Mouse (Mus musculus) large intestine, adult 2 months (tissue): Measurements from ENCODE around the gene Ilkap. TPM values are rescaled to one million over a fixed set of nuclear protein-coding genes. Genes with fewer than 3 reads are reported as not detected.

Experiments
- DNase-seq: peaks from one replicate; pipeline ENCODE4 v3.0.0-alpha.2; 2012; ENCODE audit warnings: low read depth, low spot score
- WGBS: fragments of 180-500 bp; shearing (Covaris S2); methylation state at CpG from one replicate; pipeline ENCODE4 v1.1.7; 2018; 5-methylcytosine and 5-hydroxymethylcytosine counted together
- polyA plus RNA-seq: library from polyadenylated mRNA; depleted of rRNA; stranded (reverse); fragments of >200 nt; gene quantifications from 2 replicates; pipeline ENCODE4 v1.2.3, GENCODE M21; 2012

Gene Ilkap
- polyA plus RNA-seq, 1 experiment, result 38.8 TPM

DNA sequence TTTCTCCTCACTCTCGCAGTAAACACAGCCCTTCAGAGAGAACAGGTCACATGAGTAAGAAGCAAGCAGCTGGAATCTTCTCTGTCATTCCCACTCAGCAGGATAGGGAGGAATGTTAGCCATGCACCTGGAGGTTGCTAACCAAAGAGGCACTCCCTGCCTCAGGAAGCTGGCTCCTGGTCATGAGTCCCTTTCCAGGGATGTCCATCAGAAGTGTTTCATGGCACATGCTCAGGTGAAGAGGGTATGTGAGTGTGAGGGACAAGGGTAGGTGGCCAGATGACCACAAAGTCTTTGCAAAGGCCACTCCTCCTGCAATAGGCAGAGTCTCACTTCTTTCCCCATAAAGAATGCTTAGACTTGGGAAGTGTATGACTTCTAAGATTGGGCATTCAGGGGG is 19.4 kb upstream of the Ilkap start:
- WGBS, result 66% methylated on average over 1 of the region's 1 CpGs
- DNase-seq, result no peak

DNA sequence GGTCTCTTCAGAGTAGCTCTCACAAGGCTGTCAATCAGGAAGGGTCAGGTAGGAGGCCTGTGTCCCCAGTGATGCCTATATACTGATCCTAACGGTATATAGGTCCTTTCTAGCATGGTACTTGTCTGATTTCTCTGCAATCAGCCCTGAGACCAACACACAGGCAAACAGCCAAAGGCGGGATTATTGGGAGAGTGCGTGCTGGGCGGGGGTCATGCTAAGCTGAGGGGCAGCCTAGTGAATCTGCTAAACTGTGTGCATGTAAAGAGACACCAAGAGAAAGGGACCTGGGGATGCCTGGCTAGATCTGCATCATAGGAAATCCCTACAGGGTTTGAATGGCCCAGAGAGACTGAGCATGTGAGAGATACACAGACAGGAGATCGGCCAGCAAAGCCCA is 16.7 kb upstream of the Ilkap start:
- 89% methylated on average over 5 of the region's 5 CpGs for WGBS

DNA sequence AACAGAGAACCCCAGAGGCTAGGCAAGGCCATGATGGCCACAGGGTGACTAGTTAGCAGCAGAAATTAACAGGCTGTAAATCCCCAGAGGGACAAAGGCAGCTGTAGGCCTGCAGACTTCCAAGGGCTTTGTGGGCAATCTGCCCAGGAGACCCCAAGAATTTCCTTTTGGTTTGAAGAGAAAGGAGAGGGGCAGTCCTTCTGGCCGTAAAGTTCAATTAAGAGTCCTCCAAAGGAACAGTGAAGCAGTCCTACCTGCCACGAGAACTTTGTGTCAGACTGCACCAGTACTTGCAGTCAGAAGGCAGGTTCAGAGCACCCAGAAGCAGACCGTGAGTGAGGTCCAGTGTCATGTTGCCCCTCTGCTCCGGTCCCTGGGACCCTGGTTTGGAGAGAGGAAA is 16.3 kb upstream of the Ilkap start:
- 78% methylated on average over 4 of the region's 4 CpGs for WGBS
- no peak for DNase-seq

More for the DNA sequence above, 16.7 kb upstream of the Ilkap start:
- DNase-seq, result no peak

DNA sequence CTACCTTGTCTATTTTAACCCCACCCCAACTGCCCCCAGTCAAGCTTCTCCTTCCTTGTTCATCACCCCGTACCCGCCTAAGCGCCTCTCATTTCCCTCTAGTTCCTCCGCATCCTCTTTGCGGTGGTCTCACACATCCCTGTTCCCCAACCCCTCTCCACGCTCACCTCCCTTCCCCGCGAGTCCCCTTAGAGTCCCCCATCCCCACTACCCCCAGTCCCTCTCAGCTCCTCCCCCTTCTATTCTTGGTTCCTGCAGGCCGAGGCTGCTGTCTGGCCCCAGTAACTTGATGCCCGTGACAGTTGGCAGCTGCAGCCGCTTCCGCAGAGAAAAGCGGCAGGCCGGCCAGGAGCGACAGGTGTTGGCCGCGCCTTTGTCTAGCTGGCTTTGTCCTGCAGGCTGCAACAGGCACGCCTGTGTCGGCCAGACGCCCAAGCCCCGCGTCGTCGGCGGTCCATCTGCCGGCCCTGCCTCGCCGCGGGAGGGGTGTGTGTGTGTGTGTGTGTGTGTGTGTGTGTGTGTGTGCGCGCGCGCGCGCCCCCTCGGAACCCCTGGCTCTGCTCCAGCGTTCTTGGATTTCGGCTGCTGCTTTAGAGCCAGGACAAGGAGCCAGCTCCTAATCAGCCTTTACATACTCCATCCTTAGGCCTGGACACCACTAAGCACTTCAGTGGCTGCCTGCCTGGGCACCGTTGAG is 15.4 kb upstream of the Ilkap start, which contains the start of gene Hes6:
TSS of gene Hes6 (minus strand) at position 141 of the 697 bp plus-strand sequence.
- WGBS, result 1% methylated on average over 39 of the region's 39 CpGs
- DNase-seq, result no peak

GRCm38 (mm10) chr1:91413536-91413897 is 14.9 kb upstream of the Ilkap start:
- no peak for DNase-seq
- under 1% methylated on average over 14 of the region's 14 CpGs for WGBS

DNA sequence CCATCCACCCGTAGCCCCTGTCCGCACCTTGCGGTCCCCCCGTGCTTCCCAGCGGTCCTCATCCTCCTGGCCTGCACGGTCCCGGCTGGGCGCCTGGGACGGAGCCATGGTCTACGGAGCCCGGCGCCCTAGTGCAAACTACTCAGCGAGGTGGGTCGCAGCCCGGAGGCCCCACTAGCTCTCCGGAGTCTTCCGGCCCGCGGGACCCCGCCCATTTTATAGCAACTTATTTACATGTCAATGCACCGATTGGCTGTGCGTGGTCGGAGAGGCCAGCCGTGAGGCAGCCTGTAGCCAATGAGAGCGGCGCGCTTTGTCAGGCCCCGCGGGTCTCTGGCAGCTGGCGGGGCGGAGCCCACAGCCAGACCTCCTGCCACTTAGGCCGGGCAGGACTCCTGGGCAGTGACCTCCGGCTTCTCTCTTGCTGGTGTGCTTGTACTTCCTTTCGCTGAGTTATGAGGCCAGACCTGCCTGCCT is 14.5 kb upstream of the Ilkap start:
- under 1% methylated on average over 34 of the region's 34 CpGs for WGBS
- DNase-seq, result no peak

DNA sequence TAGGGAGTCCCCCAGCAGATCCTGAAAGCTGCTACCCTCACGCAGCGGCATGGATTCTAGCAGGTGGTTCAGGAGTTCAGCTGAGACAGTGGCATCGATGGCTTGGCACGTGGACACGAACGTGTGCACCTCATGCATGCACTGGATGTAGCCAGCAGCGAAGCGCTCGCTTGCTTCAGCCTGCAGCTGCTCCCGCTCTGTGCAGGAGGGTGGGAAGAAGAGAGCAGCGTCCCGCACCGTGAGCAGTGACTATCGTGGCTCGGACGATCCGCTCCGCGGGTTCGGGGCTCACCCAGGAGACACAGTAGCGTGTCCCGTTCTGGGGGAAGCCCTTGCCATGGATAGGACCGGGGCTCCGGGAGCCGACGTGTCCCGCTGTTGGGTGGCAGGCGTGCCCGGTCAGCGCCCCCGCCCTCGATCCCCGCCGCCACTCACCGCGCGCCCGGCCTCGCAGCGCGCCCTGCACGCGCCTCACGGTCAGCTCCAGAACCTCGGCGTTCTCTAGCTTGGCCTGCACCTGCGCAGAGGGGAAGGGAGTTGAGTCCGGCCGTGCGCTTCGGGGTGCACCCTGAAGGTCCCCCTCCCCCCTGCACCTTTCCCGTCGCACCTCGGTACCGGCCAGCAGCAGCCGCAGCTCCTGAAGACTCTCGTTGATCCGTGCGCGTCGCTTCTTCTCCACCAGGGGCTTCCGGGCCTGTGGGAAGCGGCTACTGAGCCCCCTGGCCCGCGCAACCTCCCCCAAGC is 13.8 kb upstream of the Ilkap start:
- 5% methylated on average over 64 of the region's 65 CpGs for WGBS
- no peak for DNase-seq

DNA sequence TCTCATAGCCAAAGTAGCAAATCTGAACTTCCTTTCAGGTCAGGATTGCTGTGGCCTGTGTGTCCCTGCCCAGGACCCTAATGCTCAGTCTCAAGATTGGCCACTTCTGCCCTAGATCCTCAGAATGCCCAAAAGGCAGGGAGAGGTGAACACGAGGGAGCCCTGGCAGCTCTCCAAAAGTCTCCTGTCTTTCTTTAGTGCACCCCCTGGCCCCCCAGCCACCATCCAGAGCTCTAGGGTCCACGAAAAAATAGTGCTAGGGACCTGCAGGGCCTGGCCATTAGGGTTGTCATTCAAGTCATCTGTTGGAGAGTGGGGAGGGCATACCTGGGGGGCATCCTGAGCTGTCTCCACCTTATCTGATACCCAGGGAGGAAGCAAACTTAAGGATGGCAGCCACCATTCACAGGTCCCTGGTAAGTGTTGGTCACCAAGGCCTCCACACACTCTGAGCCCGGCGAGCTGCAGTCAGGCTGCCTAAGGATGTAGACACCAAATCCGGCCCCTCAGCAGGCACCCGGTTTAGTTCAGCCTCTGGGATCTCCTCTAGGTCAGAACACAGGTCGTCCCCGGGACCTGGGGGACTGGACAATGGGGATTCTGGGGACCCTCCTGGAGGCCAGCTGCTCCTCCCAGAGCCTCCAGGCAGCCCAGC is 13.1 kb upstream of the Ilkap start:
- no peak for DNase-seq
- WGBS, result 66% methylated on average over 8 of the region's 8 CpGs

GRCm38 (mm10) chr1:91407819-91408218 is 9.2 kb upstream of the Ilkap start:
- WGBS, result 93% methylated on average over 4 of the region's 4 CpGs
- DNase-seq, result no peak

GRCm38 (mm10) chr1:91405406-91406169 is 7.0 kb upstream of the Ilkap start:
- 56% methylated on average over 23 of the region's 23 CpGs for WGBS
- DNase-seq, result no peak

DNA sequence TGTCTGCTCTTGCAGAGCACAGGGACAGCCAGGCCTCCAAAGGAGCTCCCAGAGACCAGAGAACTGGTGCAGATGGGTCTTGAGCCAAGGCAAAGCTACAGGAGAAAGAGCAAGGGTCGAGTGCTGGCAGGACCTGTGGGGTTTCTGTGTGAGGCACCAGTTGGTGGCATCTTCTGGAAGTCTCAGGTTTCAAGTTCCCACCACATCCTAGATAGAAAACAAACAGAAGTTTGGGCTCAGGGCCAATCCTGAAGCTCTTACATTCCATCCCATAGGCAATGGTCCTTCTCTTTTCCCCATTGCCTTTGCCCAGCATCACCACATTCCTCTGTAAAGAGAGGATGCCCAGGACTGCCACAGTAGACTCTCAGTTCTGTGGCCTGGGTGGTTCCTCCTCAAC is 6.4 kb upstream of the Ilkap start:
- 24% methylated on average over 1 of the region's 1 CpGs for WGBS
- DNase-seq, result no peak

DNA sequence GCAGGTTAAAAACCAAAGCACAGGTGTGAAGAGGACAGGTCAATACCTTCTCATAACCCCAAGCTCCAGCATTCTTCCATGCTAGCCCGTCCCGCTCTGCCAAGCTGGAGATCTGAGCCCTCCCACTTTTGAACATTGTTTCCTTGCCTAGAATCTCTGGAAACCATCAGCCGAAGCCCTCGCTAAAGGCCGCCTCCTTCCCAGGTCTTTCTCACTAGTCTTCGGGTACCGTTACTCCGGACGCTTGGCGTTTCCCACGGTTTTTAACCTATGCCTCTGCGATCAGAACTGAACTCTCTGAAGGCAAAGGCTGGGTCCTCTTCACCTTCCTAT is 722 bp downstream of the Ilkap start:
- no peak for DNase-seq
- under 1% methylated on average over 12 of the region's 12 CpGs for WGBS

GRCm38 (mm10) chr1:91390369-91390768 is 8.2 kb downstream of the Ilkap start:
- DNase-seq, result no peak
- 45% methylated on average over 5 of the region's 5 CpGs for WGBS

GRCm38 (mm10) chr1:91381091-91381471 is 17.5 kb downstream of the Ilkap start:
- WGBS, result 86% methylated on average over 4 of the region's 4 CpGs

DNA sequence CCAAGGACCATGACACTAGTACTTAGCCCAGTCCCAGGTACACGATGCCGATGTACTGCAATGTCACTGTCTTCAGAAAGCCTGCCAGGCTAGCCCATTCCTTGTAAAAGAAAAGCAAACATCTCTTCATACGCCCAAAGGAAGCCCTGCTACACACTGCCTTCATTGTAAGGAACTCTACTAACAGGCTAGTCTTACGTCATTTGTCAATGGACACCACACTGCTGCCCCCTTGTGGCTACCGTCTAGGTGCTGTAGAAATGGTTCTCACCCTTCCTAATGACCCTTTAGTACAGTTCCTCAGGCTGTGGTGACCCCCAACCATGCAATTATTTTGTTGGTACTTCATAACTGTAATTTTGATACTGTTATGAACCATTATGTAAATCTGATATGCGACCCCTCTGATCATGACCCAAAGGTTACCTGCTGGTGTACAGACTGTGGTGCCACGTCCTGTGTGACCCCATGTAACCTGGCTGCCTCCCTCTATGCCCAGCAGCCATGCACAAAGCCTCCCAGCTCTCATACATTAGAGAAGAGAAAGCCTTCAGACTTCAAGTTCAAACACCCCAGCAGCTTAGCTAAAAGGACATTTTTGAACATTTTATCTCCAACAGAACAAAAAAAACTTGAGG is 18.0 kb downstream of the Ilkap start:
- WGBS, result 30% methylated on average over 7 of the region's 7 CpGs

More at GRCm38 (mm10) chr1:91381091-91381471, 17.5 kb downstream of the Ilkap start:
- DNase-seq, result no peak

GRCm38 (mm10) chr1:91373414-91373835 is 25.2 kb downstream of the Ilkap start:
- WGBS, result 77% methylated on average over 6 of the region's 6 CpGs
- no peak for DNase-seq

More for the DNA sequence above, 18.0 kb downstream of the Ilkap start:
- DNase-seq, result no peak

- no peak for DNase-seq
- 42% methylated on average over 23 of the region's 23 CpGs for WGBS
Measured at GRCm38 (mm10) chr1:91370055-91370454, 28.6 kb downstream of the Ilkap start.

- peak; percentile 75 for DNase-seq
- 22% methylated on average over 4 of the region's 4 CpGs for WGBS
Measured at GRCm38 (mm10) chr1:91369408-91369807, 29.2 kb downstream of the Ilkap start.

GRCm38 (mm10) chr1:91367295-91367694 is 31.3 kb downstream of the Ilkap start:
- DNase-seq, result no peak
- 84% methylated on average over 3 of the region's 3 CpGs for WGBS
